Mouse (Mus musculus) limb, embryonic 14.5 days (tissue): ENCODE results near the gene Ctdsp1. TPM values are rescaled to one million over a fixed set of nuclear protein-coding genes. Genes with fewer than 3 reads are reported as not detected.

Experiments
- ATAC-seq: fragments of 200-750 bp; cut with Nextera tagmentation; 2 replicates; pipeline ENCODE4 v1.8.0; 2017; ENCODE audit warnings: low read depth, moderate number of reproducible peaks, moderate TSS enrichment; ENCODE audit not compliant: low FRiP score
- DNase-seq: peaks from one replicate; pipeline ENCODE4 v3.0.0-alpha.2; 2015; ENCODE audit warnings: low spot score
- H3K27ac ChIP-seq: fragments of 300-500 bp; sonication (generic); replicated peaks from 2 replicates; pipeline ENCODE4 v1.5.1; 2014; ENCODE audit warnings: low read depth, mild to moderate bottlenecking, low read length, moderate library complexity, mixed read lengths
- H3K27me3 ChIP-seq: fragments of 300-500 bp; sonication (generic); 2 replicates; pipeline ENCODE4 v1.6.1; 2014; ENCODE audit warnings: low read length, mixed read lengths; ENCODE audit not compliant: control insufficient read depth, insufficient read depth
- H3K36me3 ChIP-seq: fragments of 300-500 bp; sonication (generic); 2 replicates; pipeline ENCODE4 v1.6.1; 2014; ENCODE audit warnings: mild to moderate bottlenecking, low read length, moderate library complexity, mixed read lengths; ENCODE audit not compliant: control insufficient read depth, insufficient read depth
- H3K4me1 ChIP-seq: fragments of 300-500 bp; sonication (generic); 2 replicates; pipeline ENCODE4 v1.6.1; 2014; ENCODE audit warnings: antibody characterized with exemption, low read length, mixed read lengths; ENCODE audit not compliant: control insufficient read depth, insufficient read depth
- H3K4me2 ChIP-seq: fragments of 300-500 bp; sonication (generic); replicated peaks from 2 replicates; pipeline ENCODE4 v1.6.1; 2014; ENCODE audit warnings: low read depth, mild to moderate bottlenecking, low read length, moderate library complexity; ENCODE audit not compliant: severe bottlenecking
- H3K4me3 ChIP-seq: fragments of 300-500 bp; sonication (generic); replicated peaks from 2 replicates; pipeline ENCODE4 v1.5.1; 2014; ENCODE audit warnings: low read length
- H3K9ac ChIP-seq: fragments of 300-500 bp; sonication (generic); 2 replicates; pipeline ENCODE4 v1.6.1; 2014; ENCODE audit warnings: mild to moderate bottlenecking, low read depth, low read length, moderate library complexity; ENCODE audit not compliant: severe bottlenecking
- H3K9me3 ChIP-seq: fragments of 300-500 bp; sonication (generic); 2 replicates; pipeline ENCODE4 v1.6.1; 2016; ENCODE audit warnings: low read length; ENCODE audit not compliant: control insufficient read depth
- POLR2A ChIP-seq: fragments of 200-500 bp; IDR thresholded peaks from 2 replicates; pipeline ENCODE4 v1.8.0; 2012; ENCODE audit warnings: inconsistent platforms, mild to moderate bottlenecking, moderate library complexity, borderline replicate concordance; ENCODE audit not compliant: insufficient read depth, insufficient read length; ENCODE audit errors: extremely low read depth
- WGBS: fragments of 180-500 bp; shearing (Covaris S2); extraction: QIAGEN DNeasy Blood & Tissue Kit; methylation state at CpG from one replicate; pipeline ENCODE4 v1.1.7; 2014; 5-methylcytosine and 5-hydroxymethylcytosine counted together
- polyA plus RNA-seq, 2 experiments: library from polyadenylated mRNA; depleted of rRNA in 1 of 2; stranded (reverse) in 1 of 2; unstranded in 1 of 2; fragments of >200 nt; fragmentation: Nextera tagmentation in 1 of 2; extraction: Ambion mirVana in 1 of 2; gene quantifications; 2 replicates each; pipeline versions ENCODE4 v1.2.1 to v1.2.3; 2012 to 2014

The Ctdsp1 gene
- polyA plus RNA-seq (2012; rRNA removed), result 138 and 177 TPM in 2 replicates
- 96.4 and 109 TPM in 2 replicates for polyA plus RNA-seq (2014; fragmentation: Nextera tagmentation; extraction: Ambion mirVana)

- H3K4me2 ChIP-seq, result peak within 1 kb of the TSS; percentile 96
- ATAC-seq, result peak; percentile 82
- peak; percentile 98 for DNase-seq
- peak within 1 kb of the TSS; percentile 76 for H3K4me3 ChIP-seq
- no peak for TF ChIP-seq POLR2A
- peak within 1 kb of the TSS; percentile 94 for H3K9ac ChIP-seq
- WGBS, result 4% methylated on average over 30 of the region's 51 CpGs
- H3K36me3 ChIP-seq, result peaks cover 25% of the 10 kb centered on the region
- H3K27ac ChIP-seq, result peak within 1 kb of the TSS; percentile 96
- H3K4me1 ChIP-seq, result peaks cover 22% of the 10 kb centered on the region
- no peaks in the 10 kb centered on the region for H3K9me3 ChIP-seq
- H3K27me3 ChIP-seq, result no peaks in the 10 kb centered on the region
These were observed at the start of gene Ctdsp1 for GRCm38 (mm10) chr1:74390924-74391748. TSS of gene Ctdsp1 (plus strand) at chr1:74391509.

- 84% methylated on average over 7 of the region's 7 CpGs for WGBS
- ATAC-seq (no peak), DNase-seq (no peak)
- no peak for TF ChIP-seq POLR2A
- Histone ChIP-seq H3K9ac (no peak overlapping the region), H3K36me3 (0 out of 2 replicates have a peak, but pooled peaks cover 4% of the 10 kb centered on the region), H3K9me3 (no peaks in the 10 kb centered on the region), H3K4me2 (no peak overlapping the region), H3K4me3 (no peak overlapping the region), H3K4me1 (no peaks in the 10 kb centered on the region), H3K27ac (no peak overlapping the region), H3K27me3 (no peaks in the 10 kb centered on the region)
These were observed 49.4 kb upstream of the Ctdsp1 start for GRCm38 (mm10) chr1:74341898-74342297.

- 100% methylated on average over 1 of the region's 1 CpGs for WGBS
- Histone ChIP-seq H3K9me3 (no peaks in the 10 kb centered on the region), H3K4me1 (no peaks in the 10 kb centered on the region), H3K27me3 (no peaks in the 10 kb centered on the region), H3K9ac (no peak overlapping the region), H3K27ac (no peak overlapping the region), H3K4me2 (no peak overlapping the region), H3K36me3 (0 out of 2 replicates have a peak, but pooled peaks cover 4% of the 10 kb centered on the region), H3K4me3 (no peak overlapping the region)
- ATAC-seq (no peak), DNase-seq (no peak)
- no peak for TF ChIP-seq POLR2A
These were observed 49.0 kb upstream of the Ctdsp1 start for GRCm38 (mm10) chr1:74342308-74342707.

GRCm38 (mm10) chr1:74343161-74343560, 48.1 kb upstream of the Ctdsp1 start:
- no peak for DNase-seq
- H3K4me2 ChIP-seq, result no peak overlapping the region
- peaks cover 10% of the 10 kb centered on the region; the same call in 1 of the 2 replicates for H3K36me3 ChIP-seq
- TF ChIP-seq POLR2A, result no peak
- WGBS, result 58% methylated on average over 5 of the region's 5 CpGs
- no peak for ATAC-seq
- no peak overlapping the region for H3K4me3 ChIP-seq
- H3K4me1 ChIP-seq, result no peaks in the 10 kb centered on the region
- no peak overlapping the region for H3K9ac ChIP-seq
- H3K27ac ChIP-seq, result no peak overlapping the region
- no peaks in the 10 kb centered on the region for H3K9me3 ChIP-seq
- no peaks in the 10 kb centered on the region for H3K27me3 ChIP-seq

- H3K36me3 ChIP-seq, result peaks cover 18% of the 10 kb centered on the region; the same call in 1 of the 2 replicates
- DNase-seq, result no peak
- TF ChIP-seq POLR2A, result no peak
- no peak overlapping the region for H3K4me3 ChIP-seq
- WGBS, result 75% methylated on average over 11 of the region's 11 CpGs
- H3K9ac ChIP-seq, result no peak overlapping the region
- H3K4me2 ChIP-seq, result no peak overlapping the region
- H3K9me3 ChIP-seq, result no peaks in the 10 kb centered on the region
- no peak overlapping the region for H3K27ac ChIP-seq
- no peaks in the 10 kb centered on the region for H3K4me1 ChIP-seq
- no peaks in the 10 kb centered on the region for H3K27me3 ChIP-seq
- ATAC-seq, result no peak
These were observed 47.0 kb upstream of the Ctdsp1 start for GRCm38 (mm10) chr1:74344163-74344916.
